In the genomic region with DNA sequence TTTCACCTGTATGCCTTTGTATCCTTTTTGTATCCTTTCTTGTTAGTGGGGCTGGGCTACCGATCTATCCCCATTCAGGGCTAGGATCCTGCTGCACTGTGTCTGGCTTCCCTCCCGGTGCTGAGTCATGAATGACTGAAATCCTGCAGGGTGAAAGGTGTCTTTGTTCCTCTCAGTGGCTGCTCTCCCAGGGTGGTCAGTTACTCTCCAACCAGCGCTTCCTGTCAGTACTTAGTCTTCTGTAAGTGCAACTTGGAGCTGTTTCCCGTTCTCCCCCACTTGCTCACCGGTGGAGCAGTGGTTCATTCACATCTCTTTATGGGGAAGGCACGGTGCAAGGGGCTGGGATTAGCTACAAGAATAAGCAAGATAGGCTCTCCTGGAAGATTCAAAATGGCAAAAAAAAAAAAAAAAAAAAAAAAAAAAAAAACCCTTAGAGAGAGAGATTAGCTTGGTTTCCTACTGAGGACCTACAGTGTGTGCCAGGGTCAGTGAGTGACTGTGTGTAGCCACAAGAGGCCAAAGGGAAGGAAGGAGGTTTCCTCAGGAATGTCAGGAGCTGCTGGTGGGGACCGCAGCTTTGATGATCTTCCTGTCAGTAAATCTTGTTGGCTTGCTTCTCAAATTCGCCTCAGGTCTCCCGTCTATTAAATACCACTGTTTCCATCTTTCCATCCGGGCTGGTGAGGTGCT, we compare ENCODE assay signal across 7 mouse cellular contexts. TPM values are rescaled to one million over a fixed set of nuclear protein-coding genes. Genes with fewer than 3 reads are reported as not detected.
DNase-seq lines count a peak whose midpoint lies in the region; ATAC-seq and TF ChIP-seq lines count a peak whose summit lies in the region.

No protein-coding gene starts in this region.

- H3K27me3 ChIP-seq in heart, embryonic 13.5 days (replicated peaks): peaks cover 91% of the 10 kb centered on the region
- H3K27me3 ChIP-seq in kidney, postnatal 0 days (ENCODE audit: insufficient read depth, low read length): no peaks in the 10 kb centered on the region

- no peak for ATAC-seq in heart, embryonic 13.5 days (ENCODE audit: extremely low read depth, insufficient number of reproducible peaks, low FRiP score, low TSS enrichment)
- ATAC-seq in kidney, postnatal 0 days (replicated peaks; ENCODE audit: low FRiP score, low read depth): peak; percentile 77; the same call in 1 of the 2 replicates

- H3K36me3 ChIP-seq in heart, embryonic 13.5 days: no peaks in the 10 kb centered on the region
- no peaks in the 10 kb centered on the region for H3K36me3 ChIP-seq in kidney, postnatal 0 days (ENCODE audit: insufficient read depth, low read length)

- H3K27ac ChIP-seq in heart, embryonic 13.5 days (replicated peaks): no peak overlapping the region
- H3K27ac ChIP-seq in kidney, postnatal 0 days: no peak overlapping the region

- peaks cover 6% of the 10 kb centered on the region; the same call in 1 of the 2 replicates for H3K9me3 ChIP-seq in heart, embryonic 13.5 days
- H3K9me3 ChIP-seq in kidney, postnatal 0 days (replicated peaks; ENCODE audit: low read length): no peaks in the 10 kb centered on the region

- H3K4me1 ChIP-seq in heart, embryonic 13.5 days: peaks cover 10% of the 10 kb centered on the region
- H3K4me1 ChIP-seq in kidney, postnatal 0 days (replicated peaks; ENCODE audit: insufficient read depth, low read length): peaks cover 14% of the 10 kb centered on the region; the same call in 1 of the 2 replicates

- peak; percentile 32 to 34 for DNase-seq in urinary bladder, adult 18-20 months (ENCODE audit: low spot score in 2 of 2)
- DNase-seq in urinary bladder, postnatal 4 days (ENCODE audit: low spot score in 2 of 2): no peak
- peak; percentile 6 for DNase-seq in c-Kit-positive CD71-negative TER-119-negative erythroid progenitor cells, embryonic 14.5 days (ENCODE audit: low read depth)
- DNase-seq in kidney, postnatal 0 days (ENCODE audit: low spot score): peak; percentile 60
- DNase-seq in lung, postnatal 36 days: peak; percentile 32
- no peak for DNase-seq in thymus, postnatal 14 days

- TF ChIP-seq CTCF in kidney, postnatal 0 days (IDR thresholded peaks at IDR 0.05; ENCODE audit: low read depth): no peak

- WGBS in heart, embryonic 13.5 days: 7% methylated on average over 10 of the region's 10 CpGs
- WGBS in kidney, postnatal 0 days: 3% methylated on average over 10 of the region's 10 CpGs

- H3K4me3 ChIP-seq in heart, embryonic 13.5 days: no peak overlapping the region
- no peak overlapping the region for H3K4me3 ChIP-seq in kidney, postnatal 0 days (replicated peaks; ENCODE audit: low read depth, low read length)

- peak overlapping the region; percentile 11; the same call in 1 of the 2 replicates for H3K4me2 ChIP-seq in heart, embryonic 13.5 days
- peak overlapping the region; percentile 3; the same call in 1 of the 2 replicates for H3K4me2 ChIP-seq in kidney, postnatal 0 days (ENCODE audit: low read length)

- H3K9ac ChIP-seq in heart, embryonic 13.5 days: no peak overlapping the region
- no peak overlapping the region for H3K9ac ChIP-seq in kidney, postnatal 0 days (ENCODE audit: low read depth, low read length)

RNA-seq across cellular contexts. Expression of a gene that starts 26.5 kb away (rescaled TPM):
- 48.4 and 51.7 TPM in 2 replicates for polyA plus RNA-seq in heart, embryonic 13.5 days (2015; fragmentation: Nextera tagmentation; extraction: Ambion mirVana)
- 105 and 113 TPM in 2 replicates for polyA plus RNA-seq in kidney, postnatal 0 days (2015; fragmentation: Nextera tagmentation; extraction: Ambion mirVana)

RNA-seq across cellular contexts. Expression of a gene that starts 27.2 kb away (rescaled TPM):
- polyA plus RNA-seq in heart, embryonic 13.5 days (2015; fragmentation: Nextera tagmentation; extraction: Ambion mirVana): not detected in 2 replicates
- 7.4 TPM in 2 replicates for polyA plus RNA-seq in kidney, postnatal 0 days (2015; fragmentation: Nextera tagmentation; extraction: Ambion mirVana)

RNA-seq across cellular contexts. Expression of a gene that starts 42.1 kb away (rescaled TPM):
- polyA plus RNA-seq in heart, embryonic 13.5 days (2015; fragmentation: Nextera tagmentation; extraction: Ambion mirVana): 0.92 and 1.2 TPM in 2 replicates
- 0.61 and 0.94 TPM in 2 replicates for polyA plus RNA-seq in kidney, postnatal 0 days (2015; fragmentation: Nextera tagmentation; extraction: Ambion mirVana)

Comparison
In these comparisons a context has a peak if more than half of its experiments do, and no peak if none do; other contexts are left out.
1. DNase-seq: peak in urinary bladder, adult 18-20 months (2 of 2), c-Kit-positive CD71-negative TER-119-negative erythroid progenitor cells, embryonic 14.5 days (single experiment), kidney, postnatal 0 days (single experiment) and lung, postnatal 36 days (single experiment); none in urinary bladder, postnatal 4 days (0 of 2) and thymus, postnatal 14 days (single experiment).